Mouse (Mus musculus) 3T3-L1 (cell line): ENCODE results near the gene Dnm1.

Source experiments
- DNase-seq: peaks from one replicate; pipeline ENCODE4 v3.0.0-alpha.2; 2015; ENCODE audit warnings: low read depth, low spot score

Gene Dnm1

DNA sequence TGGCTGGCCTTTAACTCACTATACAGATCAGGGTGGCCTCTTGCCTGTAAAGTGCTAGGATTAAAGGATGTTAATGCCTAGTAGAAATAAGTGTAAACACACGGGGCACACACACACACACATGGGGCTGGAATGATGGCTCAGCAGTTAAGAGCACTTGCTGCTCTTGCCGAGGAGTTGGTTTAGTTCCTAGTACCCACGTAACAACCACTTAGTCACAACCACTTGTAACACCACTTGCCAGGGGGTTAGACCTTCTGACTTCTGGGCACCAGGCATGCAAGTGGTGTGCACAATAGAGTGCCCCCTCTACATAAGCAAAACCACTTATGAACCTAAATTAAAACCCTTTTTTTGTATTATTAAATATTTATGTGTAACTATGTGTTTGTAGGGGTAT lies 69.2 kb downstream of the Dnm1 start:
- DNase-seq = no peak

DNA sequence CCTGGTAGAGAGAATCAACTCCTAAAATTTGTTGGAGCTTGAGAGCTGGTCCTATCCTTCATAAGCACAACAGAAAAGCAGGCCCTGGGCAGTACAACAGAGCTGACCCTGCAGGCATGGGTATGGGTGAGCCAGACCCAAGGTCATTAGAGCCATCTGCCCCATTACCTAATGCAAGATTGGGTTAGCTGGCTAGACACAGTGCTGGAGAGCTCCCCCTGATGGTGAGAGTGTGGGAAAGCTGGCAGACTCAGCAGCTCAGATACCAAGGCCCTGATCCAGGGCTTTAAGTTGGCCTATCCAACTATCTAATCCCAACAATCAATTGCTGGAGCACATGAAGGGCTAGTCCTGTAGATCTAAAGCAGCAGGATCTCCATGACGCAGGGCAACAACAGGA lies 70.4 kb downstream of the Dnm1 start:
- peak; percentile 82 for DNase-seq

DNA sequence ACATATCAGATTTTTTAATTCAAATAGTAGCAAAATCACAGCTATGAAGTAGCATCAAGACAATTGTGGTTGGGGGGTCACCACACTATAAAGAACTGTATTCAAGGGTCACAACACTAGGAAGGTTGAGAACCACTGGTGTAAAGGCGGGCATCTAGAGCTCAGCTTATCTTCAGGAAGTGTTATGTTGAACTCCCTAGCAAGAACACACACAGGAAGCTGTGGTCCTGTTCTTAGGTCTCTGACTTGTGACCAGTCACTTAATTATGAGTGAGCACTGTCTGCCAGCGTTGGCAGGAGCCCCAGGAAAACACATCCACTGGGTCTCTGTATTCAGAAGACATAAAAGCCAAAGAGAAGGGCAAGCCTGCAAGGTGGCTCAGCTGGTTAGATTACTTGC lies 70.8 kb downstream of the Dnm1 start:
- DNase-seq = no peak

DNA sequence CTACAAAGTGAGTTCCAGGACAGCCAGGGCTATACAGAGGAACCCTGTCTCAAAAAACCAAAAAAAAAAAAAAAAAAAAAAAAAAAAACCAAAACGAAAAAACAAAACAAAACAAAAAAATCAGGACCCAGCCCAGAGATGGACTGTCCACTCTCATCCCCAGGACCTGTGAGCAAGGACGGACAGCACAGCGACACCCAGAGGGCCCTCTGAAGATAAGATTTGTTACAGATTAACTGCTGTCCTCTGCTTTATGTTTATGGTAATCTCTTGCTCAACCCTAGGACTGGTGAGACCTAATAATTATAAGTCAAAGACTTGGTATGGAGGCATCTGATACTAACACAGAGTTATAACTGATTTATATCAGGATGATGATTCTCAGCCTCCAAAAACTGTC lies 77.3 kb downstream of the Dnm1 start:
- no peak for DNase-seq

DNA sequence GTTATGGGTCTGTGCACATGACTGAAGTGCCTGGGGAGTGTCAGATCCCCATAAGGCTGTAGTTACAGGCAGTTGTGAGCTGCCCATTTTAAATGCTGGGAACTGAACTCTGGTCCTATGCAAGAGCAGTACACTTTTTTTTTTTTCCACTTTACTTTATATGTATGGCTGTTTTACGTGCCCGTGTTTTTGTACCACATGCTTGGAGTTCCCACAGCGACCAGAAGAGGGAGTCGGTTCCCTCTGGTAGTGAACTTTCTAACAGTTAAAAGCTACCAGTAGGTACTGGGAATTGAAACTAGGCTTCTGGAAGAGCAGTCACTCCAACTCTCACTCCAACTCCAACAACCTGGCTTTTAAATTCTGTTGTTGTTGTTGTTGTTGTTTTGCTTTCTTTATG lies 92.5 kb downstream of the Dnm1 start:
- DNase-seq = peak; percentile 72

DNA sequence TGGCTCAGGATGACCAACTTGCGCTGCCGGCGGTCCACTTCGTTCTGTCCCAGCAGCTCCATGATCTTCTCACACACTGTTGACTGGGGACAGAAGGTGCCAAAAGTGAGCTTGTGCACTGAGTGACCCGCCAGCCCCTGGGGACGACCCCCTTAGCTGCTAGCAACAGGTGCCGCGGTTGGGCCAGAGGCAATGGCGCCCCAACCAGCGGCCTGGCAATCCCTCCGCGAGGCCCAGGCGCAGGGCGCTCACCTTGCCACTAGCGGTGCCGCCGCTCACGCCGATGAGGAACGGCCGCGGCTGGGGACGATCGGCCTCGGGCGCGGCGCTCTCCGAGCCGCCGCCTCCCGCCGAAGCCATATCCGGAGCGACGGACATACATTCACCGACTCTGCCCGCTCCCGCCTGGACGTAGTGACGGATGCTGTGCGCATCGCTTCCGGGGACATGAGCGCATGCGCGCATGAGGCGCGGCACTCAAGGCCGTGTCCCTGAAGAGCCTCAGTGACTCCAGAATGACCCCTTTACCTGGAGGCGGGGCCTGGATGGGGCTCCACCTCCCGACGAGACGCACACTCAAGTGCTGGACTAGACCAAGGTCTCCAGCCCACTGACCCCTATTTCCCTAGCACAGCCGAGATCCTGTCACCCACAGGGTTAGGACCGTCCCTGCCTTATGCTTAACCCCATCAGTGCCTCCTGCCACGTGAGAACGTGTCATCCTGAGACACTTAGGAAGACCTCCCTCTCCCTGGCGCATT lies 93.3 kb downstream of the Dnm1 start, which contains the start of gene Uck1:
Gene Uck1, minus strand, starts transcription at position 503 of the 761 bp plus-strand sequence.
- peak; percentile 95 for DNase-seq

DNA sequence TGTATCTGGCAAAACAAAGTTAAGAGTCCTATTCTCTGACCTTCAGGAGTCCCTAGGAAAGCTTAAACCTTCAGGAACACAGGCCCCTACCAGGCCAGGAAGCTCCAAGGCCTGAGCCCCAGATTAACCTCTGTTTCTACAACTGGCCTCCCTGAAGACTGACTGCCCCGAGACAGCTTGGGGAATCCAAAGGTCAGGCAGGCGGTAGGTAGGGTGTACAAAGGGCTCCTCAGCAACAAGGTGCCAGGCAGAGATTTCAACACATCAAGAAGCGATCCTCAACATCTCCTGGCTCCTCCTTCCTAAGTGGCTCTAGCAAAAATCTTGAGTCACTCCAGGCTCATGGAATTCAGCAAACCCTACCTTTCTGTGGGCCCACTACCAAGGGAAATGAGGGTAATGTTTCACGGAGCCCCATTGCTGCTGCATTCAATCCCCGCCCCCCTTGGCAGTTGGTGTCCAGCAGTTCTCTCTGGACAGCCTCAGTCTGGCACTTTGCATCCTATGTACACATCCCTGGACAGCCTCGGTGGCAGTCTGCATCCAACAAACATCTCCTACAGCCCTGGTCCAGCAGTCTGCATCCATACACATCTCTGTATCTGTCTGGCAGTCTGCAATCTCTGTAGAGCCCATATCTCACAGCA lies 94.1 kb downstream of the Dnm1 start:
- DNase-seq = peak; percentile 39
